Mouse (Mus musculus) liver, embryonic 12.5 days (tissue): ENCODE measurements around the gene Stat6. TPM values are rescaled to one million over a fixed set of nuclear protein-coding genes. Genes with fewer than 3 reads are reported as not detected.
"Not testable (repeated sequence)": the region's sequence is repeated elsewhere in the genome, so short reads cannot be mapped to it uniquely, and the experiment has no call there.

Experiments used
- ATAC-seq: fragments of 200-750 bp; cut with Nextera tagmentation; 2 replicates; pipeline ENCODE4 v1.8.0; 2017; ENCODE audit warnings: moderate number of reproducible peaks, mild to moderate bottlenecking, moderate library complexity
- H3K27ac ChIP-seq: fragments of 300-500 bp; sonication (generic); 2 replicates; pipeline ENCODE4 v1.5.1; 2016; ENCODE audit warnings: mild to moderate bottlenecking
- H3K27me3 ChIP-seq: fragments of 300-500 bp; sonication (generic); replicated peaks from 2 replicates; pipeline ENCODE4 v1.6.1; 2016; ENCODE audit warnings: mild to moderate bottlenecking, moderate library complexity
- H3K36me3 ChIP-seq: fragments of 300-500 bp; sonication (generic); 2 replicates; pipeline ENCODE4 v1.6.1; 2016; ENCODE audit warnings: mild to moderate bottlenecking, moderate library complexity
- H3K4me1 ChIP-seq: fragments of 300-500 bp; sonication (generic); 2 replicates; pipeline ENCODE4 v1.6.1; 2016
- H3K4me2 ChIP-seq: fragments of 300-500 bp; sonication (generic); 2 replicates; pipeline ENCODE4 v1.6.1; 2016; ENCODE audit warnings: mild to moderate bottlenecking, moderate library complexity
- H3K4me3 ChIP-seq: fragments of 300-500 bp; sonication (generic); 2 replicates; pipeline ENCODE4 v1.5.1; 2016; ENCODE audit warnings: mild to moderate bottlenecking, moderate library complexity
- H3K9ac ChIP-seq: fragments of 300-500 bp; sonication (generic); 2 replicates; pipeline ENCODE4 v1.6.1; 2016; ENCODE audit warnings: mild to moderate bottlenecking, moderate library complexity
- H3K9me3 ChIP-seq: fragments of 300-500 bp; sonication (generic); replicated peaks from 2 replicates; pipeline ENCODE4 v1.6.1; 2016; ENCODE audit warnings: mild to moderate bottlenecking, moderate library complexity
- WGBS: fragments of 180-500 bp; shearing (Covaris S2); methylation state at CpG from one replicate; pipeline ENCODE4 v1.1.7; 2016; ENCODE audit not compliant: insufficient replicate concordance; 5-methylcytosine and 5-hydroxymethylcytosine counted together
- polyA plus RNA-seq: library from polyadenylated mRNA; unstranded; fragments of >200 nt; fragmentation: Nextera tagmentation; extraction: Ambion mirVana; gene quantifications from 2 replicates; pipeline ENCODE4 v1.2.1, GENCODE M21; 2016

The Stat6 gene
- polyA plus RNA-seq, 1 experiment from 2014 or later: 19.2 TPM

- Histone ChIP-seq H3K9me3 (peaks cover 5% of the 10 kb centered on the region; the same call in 1 of the 2 replicates), H3K36me3 (no peaks in the 10 kb centered on the region), H3K4me3 (no peak overlapping the region), H3K4me2 (no peak overlapping the region), H3K27me3 (0 out of 2 replicates have a peak, but pooled peaks cover 4% of the 10 kb centered on the region), H3K9ac (no peak overlapping the region), H3K4me1 (no peaks in the 10 kb centered on the region), H3K27ac (no peak overlapping the region)
- 29% methylated on average over 10 of the region's 10 CpGs for WGBS
- no peak for ATAC-seq
Measured at GRCm38 (mm10) chr10:127631261-127632214, 11.2 kb upstream of the Stat6 start.

DNA sequence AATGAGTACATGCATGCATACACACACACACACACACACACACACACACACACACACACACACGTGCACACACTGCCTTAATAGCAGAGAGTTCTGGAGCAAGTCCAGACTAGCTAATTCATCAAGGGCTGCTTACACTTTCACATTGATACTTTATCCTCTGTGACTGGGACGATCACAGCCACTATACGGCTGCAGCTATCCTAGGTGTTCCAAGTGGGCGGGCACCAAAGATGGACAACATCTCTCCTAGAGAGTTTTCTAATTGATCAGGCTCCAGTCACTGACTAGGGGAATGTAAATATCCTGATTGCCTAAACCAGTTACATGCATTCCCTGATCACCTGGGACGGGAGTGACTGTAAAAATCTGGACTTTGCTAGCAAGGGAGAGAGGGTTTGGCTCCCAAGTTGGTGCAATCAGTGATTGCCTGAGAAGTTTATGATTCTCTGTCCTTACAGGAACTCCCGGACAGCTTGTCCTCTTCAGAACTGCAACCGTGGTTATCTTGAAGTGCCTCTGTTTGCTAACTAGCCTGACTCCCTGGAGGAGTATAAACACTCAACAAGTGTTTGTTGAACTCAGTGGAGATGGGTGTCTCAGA, 10.0 kb upstream of the Stat6 start:
- H3K9ac ChIP-seq: no peak overlapping the region
- no peak overlapping the region for H3K4me3 ChIP-seq
- H3K9me3 ChIP-seq: no peaks in the 10 kb centered on the region
- no peak overlapping the region for H3K4me2 ChIP-seq
- no peaks in the 10 kb centered on the region for H3K36me3 ChIP-seq
- ATAC-seq: no peak
- no peak overlapping the region for H3K27ac ChIP-seq
- 0 out of 2 replicates have a peak, but pooled peaks cover 4% of the 10 kb centered on the region for H3K27me3 ChIP-seq
- H3K4me1 ChIP-seq: no peaks in the 10 kb centered on the region
- WGBS: 49% methylated on average over 7 of the region's 7 CpGs

DNA sequence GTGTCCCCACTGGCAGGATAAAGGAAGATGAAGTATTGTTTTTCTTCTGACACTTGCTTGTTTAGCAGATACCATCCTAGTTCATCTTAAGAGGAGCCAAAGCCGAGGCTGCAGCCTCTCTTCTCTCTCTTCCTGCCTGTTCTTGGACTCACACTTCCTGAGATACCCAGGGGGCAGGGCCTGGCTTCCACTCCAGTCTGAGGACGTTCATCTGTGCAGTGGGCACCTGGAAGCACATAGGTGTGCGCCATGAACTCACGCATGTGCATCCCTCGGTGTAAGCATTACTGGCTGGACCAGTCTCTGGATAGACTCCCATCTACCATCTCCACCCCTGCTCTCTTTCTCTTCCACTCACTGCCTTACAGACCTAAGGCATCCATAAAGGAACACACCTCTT, 2.4 kb upstream of the Stat6 start:
- no peak overlapping the region for H3K4me2 ChIP-seq
- H3K4me3 ChIP-seq: no peak overlapping the region
- H3K9me3 ChIP-seq: no peaks in the 10 kb centered on the region
- no peak for ATAC-seq
- no peak overlapping the region for H3K9ac ChIP-seq
- no peak overlapping the region for H3K27ac ChIP-seq
- H3K27me3 ChIP-seq: no peaks in the 10 kb centered on the region; the same call in 1 of the 2 replicates
- H3K36me3 ChIP-seq: no peaks in the 10 kb centered on the region
- WGBS: 56% methylated on average over 5 of the region's 5 CpGs
- peaks cover 32% of the 10 kb centered on the region for H3K4me1 ChIP-seq

DNA sequence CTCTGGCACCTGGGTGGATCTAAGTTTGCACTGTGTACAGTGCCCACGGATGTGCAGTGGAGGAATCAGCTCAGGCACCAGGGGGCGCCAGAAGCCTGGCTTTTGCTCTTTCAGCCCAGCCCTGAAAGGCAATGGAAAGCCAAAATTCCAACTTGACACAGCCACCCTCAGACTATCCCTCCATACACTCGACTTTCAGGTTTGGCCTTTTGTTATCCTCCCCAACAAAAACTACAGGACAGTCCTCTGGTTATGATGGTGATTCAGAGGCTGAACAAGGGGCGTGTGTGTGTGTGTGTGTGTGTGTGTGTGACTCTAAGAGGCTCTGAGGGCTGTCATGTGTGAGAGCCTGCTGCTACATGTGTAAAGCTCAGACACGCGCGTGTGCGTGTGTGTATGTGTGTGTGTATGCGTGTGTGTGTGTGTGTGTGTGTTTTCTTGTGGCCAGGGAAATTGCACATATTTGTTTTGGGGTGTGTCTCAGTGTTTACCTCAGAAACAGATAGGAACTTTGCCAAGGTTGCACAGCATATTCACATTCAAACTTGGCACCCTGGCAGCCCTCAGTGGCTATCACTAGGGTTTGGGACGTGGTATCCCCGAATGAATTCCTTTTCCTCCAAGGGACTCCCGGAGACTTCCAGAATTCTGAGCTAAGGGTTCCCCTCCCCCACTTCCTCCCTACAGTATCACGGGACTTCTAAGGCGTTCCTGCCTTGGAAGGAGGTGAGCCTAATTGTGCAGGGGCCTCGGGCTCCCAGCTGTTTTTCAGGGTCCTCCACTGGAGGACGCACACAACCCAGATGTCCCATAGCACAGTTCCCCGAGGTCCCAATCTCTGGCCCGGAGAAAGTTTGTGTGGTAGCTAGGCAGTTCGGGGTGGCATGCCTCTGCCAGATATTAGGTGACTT, 670 bp upstream of the Stat6 start:
- WGBS: 5% methylated on average over 19 of the region's 19 CpGs
- Histone ChIP-seq H3K36me3 (peaks cover 8% of the 10 kb centered on the region), H3K4me2 (peak overlapping the region; percentile 97), H3K9me3 (no peaks in the 10 kb centered on the region), H3K27me3 (no peaks in the 10 kb centered on the region; the same call in 1 of the 2 replicates), H3K27ac (peak overlapping the region; percentile 91), H3K4me3 (peak overlapping the region; percentile 75), H3K4me1 (peaks cover 32% of the 10 kb centered on the region), H3K9ac (peak overlapping the region; percentile 80)
- peak; percentile 64 for ATAC-seq

DNA sequence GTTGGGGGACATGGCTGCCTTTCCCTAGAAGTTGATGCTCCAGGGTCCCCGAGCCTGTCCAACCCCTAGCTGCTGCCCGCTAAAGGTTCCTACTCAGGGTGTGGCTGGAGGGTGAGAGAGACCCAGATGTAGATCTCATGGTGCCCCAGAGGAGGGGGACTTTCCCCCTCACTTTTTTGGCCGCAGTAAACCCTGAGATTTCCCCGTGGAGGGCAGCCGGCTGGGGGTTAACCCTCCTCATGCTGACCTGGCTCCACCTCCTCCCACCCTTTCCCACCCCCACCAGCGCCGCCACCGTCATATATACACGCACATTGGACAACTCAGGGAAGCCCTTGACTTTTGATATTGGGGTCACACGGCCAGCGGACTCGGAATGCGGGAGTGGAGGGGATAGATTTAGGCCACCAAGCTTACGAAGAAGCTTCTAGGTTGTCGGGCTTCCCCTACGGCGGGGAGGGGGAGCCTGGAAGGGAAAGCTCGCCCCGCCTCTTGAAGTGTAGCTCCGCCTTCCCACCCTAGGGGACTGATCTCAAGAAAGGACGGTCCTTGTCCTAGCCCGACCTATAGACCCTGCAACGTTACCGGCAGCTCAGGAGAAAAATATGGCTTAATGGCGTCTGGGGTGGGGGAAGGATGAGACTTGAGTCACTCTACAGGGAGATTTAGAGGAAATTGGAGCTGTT, 910 bp downstream of the Stat6 start:
- peak; percentile 70 for ATAC-seq
- Histone ChIP-seq H3K27ac (peak overlapping the region; percentile 91), H3K4me3 (peak overlapping the region; percentile 75), H3K9ac (peak overlapping the region; percentile 80), H3K9me3 (no peaks in the 10 kb centered on the region), H3K4me1 (peaks cover 32% of the 10 kb centered on the region), H3K4me2 (peak overlapping the region; percentile 97), H3K27me3 (no peaks in the 10 kb centered on the region; the same call in 1 of the 2 replicates), H3K36me3 (peaks cover 23% of the 10 kb centered on the region)
- under 1% methylated on average over 25 of the region's 25 CpGs for WGBS

- Histone ChIP-seq H3K4me1 (peaks cover 32% of the 10 kb centered on the region), H3K4me3 (no peak overlapping the region), H3K27ac (no peak overlapping the region), H3K9ac (no peak overlapping the region), H3K4me2 (no peak overlapping the region), H3K36me3 (peaks cover 34% of the 10 kb centered on the region), H3K27me3 (no peaks in the 10 kb centered on the region), H3K9me3 (no peaks in the 10 kb centered on the region)
- no peak for ATAC-seq
- 41% methylated on average over 2 of the region's 2 CpGs for WGBS
Measured at GRCm38 (mm10) chr10:127645791-127646190, 3.0 kb downstream of the Stat6 start.

DNA sequence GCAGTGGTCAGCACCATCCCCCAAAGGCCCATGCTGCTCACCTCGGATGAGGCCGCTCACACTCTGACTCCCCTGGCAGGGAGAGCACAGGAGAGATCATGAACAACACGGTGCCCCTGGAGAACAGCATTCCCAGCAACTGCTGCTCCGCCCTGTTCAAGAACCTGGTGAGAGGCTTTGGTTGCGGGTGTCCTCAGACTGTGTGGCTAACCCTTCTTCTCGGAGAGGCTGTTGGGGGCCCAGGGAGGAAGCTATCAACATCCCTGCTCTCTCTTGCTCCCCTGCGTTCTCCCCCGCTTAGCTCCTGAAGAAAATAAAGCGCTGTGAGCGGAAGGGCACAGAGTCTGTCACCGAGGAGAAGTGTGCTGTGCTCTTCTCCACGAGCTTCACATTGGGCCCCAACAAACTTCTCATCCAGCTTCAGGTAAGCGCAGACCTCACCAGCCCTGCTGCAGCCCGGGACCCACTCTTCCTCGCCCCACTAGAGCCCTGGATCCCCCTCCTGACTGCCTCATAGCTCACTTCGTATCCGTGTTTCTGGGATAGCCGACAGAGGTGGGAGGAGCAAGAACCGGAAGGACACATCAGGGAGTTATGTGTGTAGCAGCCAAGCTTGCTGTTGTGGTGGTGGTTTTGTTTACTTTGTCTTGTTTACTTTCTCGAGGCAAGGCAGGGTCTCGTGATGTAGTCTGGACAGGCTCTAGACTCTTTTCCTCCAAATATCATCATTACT, 10.3 kb downstream of the Stat6 start:
- Histone ChIP-seq H3K27me3 (no peaks in the 10 kb centered on the region), H3K9me3 (no peaks in the 10 kb centered on the region), H3K4me2 (peak overlapping the region; percentile 29; the same call in 1 of the 2 replicates), H3K4me1 (peaks cover 10% of the 10 kb centered on the region; the same call in 1 of the 2 replicates), H3K9ac (no peak overlapping the region), H3K27ac (no peak overlapping the region), H3K4me3 (no peak overlapping the region), H3K36me3 (peaks cover 77% of the 10 kb centered on the region)
- 67% methylated on average over 21 of the region's 21 CpGs for WGBS
- ATAC-seq: no peak

- peak overlapping the region; percentile 17; the same call in 1 of the 2 replicates for H3K9ac ChIP-seq
- no peaks in the 10 kb centered on the region for H3K9me3 ChIP-seq
- H3K36me3 ChIP-seq: peaks cover 80% of the 10 kb centered on the region
- no peak overlapping the region for H3K4me2 ChIP-seq
- H3K4me1 ChIP-seq: peaks cover 12% of the 10 kb centered on the region; the same call in 1 of the 2 replicates
- no peak overlapping the region for H3K4me3 ChIP-seq
- H3K27me3 ChIP-seq: no peaks in the 10 kb centered on the region
- WGBS: 56% methylated on average over 16 of the region's 16 CpGs
- no peak for ATAC-seq
- no peak overlapping the region for H3K27ac ChIP-seq
Measured at GRCm38 (mm10) chr10:127654970-127655579, 12.3 kb downstream of the Stat6 start.

- 69% methylated on average over 6 of the region's 6 CpGs for WGBS
- Histone ChIP-seq H3K4me1 (peaks cover 33% of the 10 kb centered on the region), H3K36me3 (peaks cover 63% of the 10 kb centered on the region), H3K27me3 (peaks cover 15% of the 10 kb centered on the region)
- not testable (repeated sequence) for H3K27ac ChIP-seq, H3K4me3 ChIP-seq, ATAC-seq, H3K9ac ChIP-seq, H3K9me3 ChIP-seq, H3K4me2 ChIP-seq
Measured at GRCm38 (mm10) chr10:127657617-127658016, 14.8 kb downstream of the Stat6 start.

DNA sequence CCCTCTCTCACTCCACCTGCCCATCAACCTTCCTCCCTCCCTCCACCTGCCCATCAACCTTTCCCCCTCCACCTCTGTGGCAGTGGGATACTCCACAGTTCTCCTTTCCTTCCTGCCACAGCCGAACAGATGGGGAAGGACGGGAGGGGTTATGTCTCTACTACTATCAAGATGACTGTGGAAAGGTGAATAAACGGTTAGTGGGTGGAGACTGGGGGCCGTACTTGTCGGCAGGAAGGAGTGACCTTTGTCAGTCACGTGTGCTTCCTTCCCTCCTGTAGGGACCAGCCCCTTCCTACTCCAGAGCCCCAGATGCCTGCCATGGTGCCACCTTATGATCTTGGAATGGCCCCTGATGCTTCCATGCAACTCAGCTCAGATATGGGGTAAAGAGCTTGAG, 15.3 kb downstream of the Stat6 start:
- ATAC-seq: no peak
- no peaks in the 10 kb centered on the region for H3K9me3 ChIP-seq
- no peak overlapping the region for H3K9ac ChIP-seq
- no peak overlapping the region for H3K4me3 ChIP-seq
- peaks cover 59% of the 10 kb centered on the region for H3K36me3 ChIP-seq
- peaks cover 37% of the 10 kb centered on the region for H3K4me1 ChIP-seq
- peaks cover 19% of the 10 kb centered on the region for H3K27me3 ChIP-seq
- H3K27ac ChIP-seq: no peak overlapping the region
- 30% methylated on average over 6 of the region's 6 CpGs for WGBS
- H3K4me2 ChIP-seq: peak overlapping the region; percentile 0; the same call in 1 of the 2 replicates
